Mouse (Mus musculus): ENCODE measurements around the gene Stx1a. TPM values are rescaled to one million over a fixed set of nuclear protein-coding genes. Genes with fewer than 3 reads are reported as not detected.

Stx1a gene
- total RNA-seq, 2 experiments from 2014 or later: 1.4 to 1.5 TPM

DNA sequence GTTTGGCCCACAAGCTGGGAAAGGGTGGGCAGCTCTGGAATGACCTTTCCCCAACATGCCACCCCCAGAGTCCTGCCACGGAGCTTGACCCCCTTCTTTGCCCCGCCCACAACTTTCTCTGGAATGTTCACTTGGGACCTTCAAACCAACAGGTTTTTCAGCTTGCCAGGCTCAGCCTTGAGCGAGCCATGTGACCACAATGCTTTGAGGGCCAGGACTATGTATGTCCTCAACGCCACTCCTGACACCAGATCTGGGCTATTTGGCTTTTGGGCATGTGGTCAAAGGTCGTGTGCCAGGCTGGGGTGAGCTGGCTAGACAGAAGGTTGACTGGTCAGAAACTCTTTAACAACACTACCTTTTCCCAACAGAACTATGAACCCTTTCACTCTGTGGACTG, 21.1 kb upstream of the Stx1a start:
- DNase-seq: no peak
- intact Hi-C loops (cut with DNase I; ENCODE audit: low total_unique reads): no loop called here

DNA sequence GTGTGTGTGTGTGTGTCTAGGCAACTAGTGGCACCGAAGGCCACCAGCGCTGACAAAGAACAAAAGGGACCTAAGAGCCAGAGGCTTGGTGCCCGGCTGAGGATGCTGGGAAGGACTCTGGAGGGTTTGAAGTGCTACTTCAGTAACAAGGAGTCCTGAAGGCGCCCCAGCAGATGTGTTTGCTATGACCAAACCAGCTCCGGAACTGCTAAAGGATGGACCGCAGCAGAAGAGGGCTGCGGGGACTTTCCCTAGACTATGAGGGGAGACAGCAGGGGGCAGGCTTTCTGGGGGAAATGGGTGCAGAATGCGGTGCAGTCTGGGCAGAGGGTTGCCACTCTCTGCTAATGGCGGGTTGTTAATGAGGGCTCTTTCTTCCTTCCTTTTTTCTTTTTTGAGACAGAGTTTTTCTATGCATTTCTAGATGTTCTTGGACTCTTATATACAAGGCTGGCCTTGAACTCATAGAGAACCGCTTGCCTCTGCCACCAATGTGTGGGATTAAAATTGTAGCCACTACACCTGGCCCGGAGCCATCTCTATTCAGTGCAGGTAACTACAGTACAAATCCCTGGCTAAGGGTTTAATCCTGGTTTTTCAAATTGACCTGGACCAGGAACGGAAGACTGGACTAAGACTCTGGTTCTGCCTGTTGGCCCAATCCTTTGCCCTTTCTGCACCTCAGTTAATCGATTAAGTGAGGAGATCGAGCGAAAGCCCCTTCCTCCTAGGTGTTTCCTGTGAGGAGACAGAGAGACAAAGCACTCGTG, 15.3 kb upstream of the Stx1a start:
- intact Hi-C loops (cut with DNase I; ENCODE audit: low total_unique reads): no loop called here
- DNase-seq: no peak

DNA sequence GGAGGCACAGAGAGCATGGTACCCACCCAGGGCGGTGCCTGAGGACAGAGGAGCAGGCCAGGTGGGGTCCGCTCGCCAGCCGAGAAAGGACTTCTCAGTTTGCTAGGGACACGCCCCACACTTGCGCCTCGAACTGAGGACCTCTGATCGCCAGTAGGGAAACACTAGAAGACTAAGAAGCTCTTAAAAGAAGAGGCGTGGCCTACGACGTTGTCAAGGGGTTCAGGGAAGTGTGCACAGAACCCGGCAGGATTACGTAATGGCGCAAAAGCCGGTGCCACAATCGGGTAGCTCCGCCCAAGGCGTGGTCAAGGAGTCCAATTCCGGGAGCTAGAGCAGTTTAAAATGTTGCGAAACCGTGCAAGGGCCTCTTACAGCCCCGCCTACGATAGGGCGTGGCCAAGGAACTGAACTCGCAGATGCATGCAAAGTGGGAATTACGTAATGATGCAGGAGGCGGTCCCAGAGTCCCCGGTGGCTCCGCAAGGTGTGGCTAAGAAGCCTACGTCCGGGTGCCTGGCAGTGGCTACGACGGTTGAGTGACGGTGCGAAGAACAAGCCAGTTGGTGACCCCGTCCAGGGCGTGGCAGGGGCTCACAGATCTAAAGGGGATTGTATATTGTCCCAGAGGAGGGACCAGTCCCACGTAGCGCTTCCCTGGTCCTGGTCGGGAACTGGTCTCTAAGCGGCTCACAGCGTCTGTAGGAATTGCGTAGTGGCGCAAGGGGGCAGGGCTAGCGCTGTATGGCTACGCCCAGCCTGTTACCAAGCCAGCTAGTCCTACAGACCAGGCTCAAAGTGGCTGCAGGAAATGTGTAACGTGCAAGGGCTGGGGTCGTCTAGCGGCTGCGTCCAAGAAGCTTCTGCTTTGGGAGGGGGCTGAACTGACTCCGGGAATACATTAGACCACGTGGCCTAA, 14.4 kb upstream of the Stx1a start, which contains the start of gene Abhd11:
Gene Abhd11 (plus strand): TSS at position 482 of the 919 bp plus-strand sequence.
- intact Hi-C loops (cut with DNase I; ENCODE audit: low total_unique reads): no loop called here

DNA sequence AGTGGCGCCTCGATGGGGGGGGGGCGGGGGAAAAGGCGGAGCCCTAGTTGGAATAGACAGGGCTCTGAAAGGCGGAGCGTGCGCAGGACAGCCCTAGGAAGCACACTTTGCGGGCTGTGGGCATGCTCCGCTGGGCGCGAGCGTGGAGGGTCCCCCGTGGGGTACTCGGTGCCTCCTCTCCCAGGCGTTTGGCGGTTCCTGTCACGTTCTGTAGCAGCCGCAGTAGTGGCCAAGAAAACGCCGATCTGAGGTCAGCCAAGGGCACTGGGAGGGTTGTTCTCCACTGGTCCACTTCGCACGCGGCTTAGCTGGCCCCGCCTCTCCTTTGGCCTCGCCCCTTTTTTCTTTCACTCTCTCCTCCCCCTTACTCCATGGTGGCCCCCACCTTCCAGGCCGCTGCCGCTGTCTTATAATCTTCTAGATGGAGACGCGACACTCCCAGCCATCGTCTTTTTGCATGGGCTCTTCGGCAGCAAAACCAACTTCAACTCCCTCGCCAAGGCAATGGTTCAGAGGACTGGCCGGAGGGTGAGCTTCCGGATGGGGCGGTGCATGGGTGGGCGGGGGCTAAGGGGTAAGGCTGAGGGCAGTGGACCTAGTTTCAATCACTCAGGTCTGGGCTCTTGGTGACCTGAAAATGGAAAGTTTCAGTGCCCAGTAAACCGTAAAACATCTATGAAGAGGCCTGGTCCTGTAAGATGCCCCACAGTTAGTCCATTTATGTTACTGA, 13.5 kb upstream of the Stx1a start:
- peak; percentile 87 for DNase-seq
- intact Hi-C loops (cut with DNase I; ENCODE audit: low total_unique reads): loop anchor here (10.0 kb wide), 2 partner anchors 65 to 175 kb away; partner anchors contain the start of genes Baz1b and Vps37d

More for the DNA sequence above, 14.4 kb upstream of the Stx1a start, which contains the start of gene Abhd11:
- peak; percentile 98 for DNase-seq

DNA sequence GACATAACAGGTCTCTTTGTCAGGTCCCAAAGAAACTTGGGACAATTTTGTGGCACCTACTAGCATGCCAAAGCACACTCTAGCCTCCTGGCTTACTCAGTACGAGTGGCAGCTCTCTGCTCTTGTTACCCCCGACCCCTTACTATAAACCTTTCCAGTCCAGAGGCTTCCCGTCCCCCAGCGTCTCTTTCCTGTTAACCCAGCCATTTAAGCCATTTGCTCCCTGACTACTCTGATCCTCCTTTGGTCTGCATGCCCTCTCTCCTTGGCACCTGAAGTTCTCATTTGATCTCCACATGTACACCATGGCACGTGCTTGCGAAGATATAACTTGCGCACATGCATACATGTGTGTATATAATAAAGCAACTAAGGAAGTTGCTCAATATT, 13.0 kb upstream of the Stx1a start:
- intact Hi-C loops (cut with DNase I; ENCODE audit: low total_unique reads): loop anchor here (10.0 kb wide), 2 partner anchors 64 to 174 kb away; partner anchors contain the start of genes Baz1b and Vps37d
- DNase-seq: no peak

DNA sequence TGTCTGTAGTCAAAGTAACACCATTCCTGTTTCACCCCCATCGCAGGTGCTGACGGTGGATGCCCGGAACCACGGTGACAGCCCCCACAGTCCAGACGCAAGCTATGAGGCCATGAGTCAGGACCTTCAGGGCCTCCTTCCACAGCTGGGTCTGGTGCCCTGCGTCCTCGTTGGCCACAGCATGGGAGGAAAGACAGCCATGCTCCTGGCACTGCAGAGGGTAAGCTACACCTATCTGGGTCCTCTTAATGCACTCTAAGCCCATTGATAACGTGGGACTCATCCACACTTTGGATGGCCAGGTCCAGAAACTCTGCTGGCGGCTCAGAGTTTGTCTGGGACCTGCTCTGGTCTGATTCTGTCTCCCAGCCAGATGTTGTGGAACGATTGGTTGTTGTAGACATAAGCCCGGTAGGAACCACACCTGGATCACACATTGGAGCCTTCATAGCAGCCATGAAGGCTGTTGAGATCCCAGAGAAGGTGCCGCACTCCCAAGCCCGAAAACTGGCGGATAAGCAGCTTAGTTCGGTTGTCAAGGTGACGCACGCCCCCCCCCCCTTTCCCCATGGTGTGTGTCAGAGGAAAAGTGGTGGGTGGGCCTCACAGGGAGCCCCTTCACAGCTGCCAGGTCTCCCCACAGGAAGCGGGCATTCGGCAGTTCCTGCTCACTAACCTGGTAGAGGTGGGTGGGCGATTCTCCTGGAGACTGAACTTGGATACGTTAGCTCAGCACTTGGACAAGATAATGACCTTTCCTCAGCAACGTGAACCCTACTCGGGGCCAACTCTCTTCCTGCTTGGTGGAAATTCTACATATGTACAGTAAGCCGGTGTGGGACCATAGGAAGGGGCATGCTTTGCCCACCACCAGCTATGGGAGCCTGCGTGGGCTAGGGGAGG, 12.2 kb upstream of the Stx1a start:
- intact Hi-C loops (cut with DNase I; ENCODE audit: low total_unique reads): loop anchor here (10.0 kb wide), 2 partner anchors 64 to 174 kb away; partner anchors contain the start of genes Baz1b and Vps37d
- no peak for DNase-seq

DNA sequence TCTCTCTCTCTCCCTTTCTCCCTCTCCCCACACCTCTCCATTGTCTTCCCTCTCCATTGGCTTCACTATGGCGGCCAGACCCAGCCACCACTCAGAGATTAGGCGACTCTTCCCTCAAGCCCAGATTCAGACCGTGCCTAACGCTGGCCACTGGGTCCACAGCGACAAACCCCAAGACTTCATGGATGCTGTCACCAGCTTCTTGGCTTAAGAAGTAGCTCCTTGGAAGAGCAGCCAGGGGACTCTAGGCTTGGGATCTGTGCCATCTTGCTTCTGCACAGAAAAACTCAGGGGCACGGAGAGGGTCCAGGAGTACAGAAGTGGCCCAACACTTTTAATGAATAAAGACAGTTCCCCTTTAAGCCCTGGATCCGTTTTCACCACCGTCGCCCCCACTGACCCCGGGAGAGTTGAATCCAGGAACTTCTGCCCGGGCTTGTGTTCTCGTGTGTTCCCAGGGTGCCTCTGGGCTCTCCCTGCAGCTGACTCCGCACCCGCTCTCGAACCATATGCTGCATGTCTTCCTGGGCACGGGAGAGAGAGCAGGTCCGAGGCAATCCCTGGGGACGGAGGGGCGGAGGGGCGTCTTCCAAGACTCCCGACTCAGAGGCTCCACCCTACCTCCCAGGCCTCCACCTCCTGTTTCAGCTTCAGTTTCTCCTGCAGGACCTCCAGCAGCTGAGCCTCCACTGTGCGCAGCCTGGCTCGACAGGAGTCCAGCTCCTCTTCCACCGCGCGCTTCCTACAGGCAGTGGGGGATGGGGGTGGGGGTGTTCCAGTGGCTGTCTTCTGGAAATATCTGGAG, 11.3 kb upstream of the Stx1a start:
- peak; percentile 36 for DNase-seq

DNA sequence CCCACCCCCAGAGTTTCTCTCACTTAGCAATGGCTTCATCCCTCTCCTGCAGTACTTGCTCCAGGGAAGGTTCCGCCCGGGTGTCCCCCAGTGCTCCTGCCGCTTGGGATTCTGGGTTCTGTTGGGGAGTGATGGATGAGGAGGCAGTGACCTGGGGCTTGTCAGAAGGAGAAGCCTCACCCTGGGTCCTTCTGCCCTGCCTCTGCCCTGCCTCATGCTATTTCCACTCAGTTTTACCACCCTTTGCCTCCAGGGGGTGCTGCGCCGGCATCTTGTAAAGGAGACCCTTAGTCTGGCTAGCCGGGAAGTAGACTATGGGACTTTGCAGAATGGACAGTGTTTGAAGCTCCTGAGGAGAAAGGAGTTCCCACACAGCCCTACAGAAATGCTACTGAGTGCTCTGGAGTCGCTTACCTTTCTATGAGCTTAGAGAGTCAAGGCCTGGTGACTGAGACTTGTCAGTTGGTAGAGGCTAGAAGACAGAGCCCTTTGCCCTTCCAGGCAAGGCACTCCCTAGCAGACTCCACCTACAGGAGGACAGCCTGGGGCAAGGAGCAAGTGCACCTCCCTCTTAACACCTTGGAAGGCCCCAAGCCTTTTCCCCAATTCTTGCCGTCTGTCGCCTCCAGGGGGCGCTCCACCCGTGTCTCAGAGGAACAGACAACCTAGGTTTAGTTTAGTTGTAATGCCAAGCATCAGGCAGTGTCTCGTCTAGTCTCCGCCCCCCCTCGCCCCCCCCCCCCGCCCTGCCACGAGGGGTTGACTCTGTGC, 10.4 kb upstream of the Stx1a start:
- DNase-seq: peak; percentile 79

More for the DNA sequence above, 11.3 kb upstream of the Stx1a start:
- intact Hi-C loops (cut with DNase I; ENCODE audit: low total_unique reads): loop anchor here (10.0 kb wide), 2 partner anchors 63 to 173 kb away; partner anchors contain the start of genes Baz1b and Vps37d

DNA sequence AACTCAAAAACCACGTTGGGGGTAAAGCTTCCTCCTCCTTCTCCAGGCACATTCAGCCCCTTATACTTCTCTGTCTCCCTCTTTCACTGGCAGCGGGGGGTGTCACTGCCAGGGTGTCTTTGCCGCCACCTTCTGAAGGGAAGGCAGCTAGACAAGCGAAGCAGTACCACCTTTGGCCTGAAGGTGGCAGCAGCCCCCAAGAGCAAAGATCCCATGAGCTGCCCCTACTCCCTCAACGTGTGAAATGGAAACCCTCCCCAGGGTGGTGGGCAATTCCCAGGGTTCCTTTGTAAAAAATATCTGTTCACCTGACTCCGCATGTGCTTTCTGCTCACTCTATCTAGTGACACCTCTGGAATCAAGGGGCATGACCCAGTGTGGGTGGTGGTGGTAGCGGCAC, 7.8 kb upstream of the Stx1a start:
- intact Hi-C loops (cut with DNase I; ENCODE audit: low total_unique reads): loop anchor here (10.0 kb wide), 2 partner anchors 59 to 169 kb away; partner anchors contain the start of genes Baz1b and Vps37d
- peak; percentile 79 for DNase-seq

More for the DNA sequence above, 10.4 kb upstream of the Stx1a start:
- intact Hi-C loops (cut with DNase I; ENCODE audit: low total_unique reads): loop anchor here (10.0 kb wide), 2 partner anchors 62 to 172 kb away; partner anchors contain the start of genes Baz1b and Vps37d

DNA sequence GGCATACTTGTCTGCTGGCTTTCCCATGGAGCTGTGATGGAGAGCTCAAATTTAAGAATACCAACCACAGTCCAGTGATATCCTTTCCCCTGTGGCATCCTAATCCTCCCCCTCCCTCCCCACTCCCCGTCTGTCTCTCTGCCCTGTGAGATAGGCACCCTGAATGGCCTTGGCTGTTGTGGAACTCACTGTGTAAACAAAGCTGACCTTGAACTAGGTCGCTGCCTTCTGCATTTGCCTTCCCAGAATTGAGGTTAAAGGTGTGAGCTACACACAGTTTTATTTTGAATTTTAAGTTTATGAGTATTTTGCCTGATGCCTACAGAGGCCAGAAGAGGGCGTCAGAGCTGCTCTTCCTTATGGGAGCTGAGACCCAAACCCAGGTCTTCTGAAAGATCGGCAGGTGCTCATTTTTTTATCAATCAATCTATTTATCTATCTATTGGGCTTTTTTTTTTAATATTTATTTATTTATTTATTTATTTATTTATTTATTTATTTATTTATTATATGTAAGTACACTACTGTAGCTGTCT, 7.0 kb upstream of the Stx1a start:
- DNase-seq: no peak
- intact Hi-C loops (cut with DNase I; ENCODE audit: low total_unique reads): loop anchor here (10.0 kb wide), 2 partner anchors 59 to 169 kb away; partner anchors contain the start of genes Baz1b and Vps37d

DNA sequence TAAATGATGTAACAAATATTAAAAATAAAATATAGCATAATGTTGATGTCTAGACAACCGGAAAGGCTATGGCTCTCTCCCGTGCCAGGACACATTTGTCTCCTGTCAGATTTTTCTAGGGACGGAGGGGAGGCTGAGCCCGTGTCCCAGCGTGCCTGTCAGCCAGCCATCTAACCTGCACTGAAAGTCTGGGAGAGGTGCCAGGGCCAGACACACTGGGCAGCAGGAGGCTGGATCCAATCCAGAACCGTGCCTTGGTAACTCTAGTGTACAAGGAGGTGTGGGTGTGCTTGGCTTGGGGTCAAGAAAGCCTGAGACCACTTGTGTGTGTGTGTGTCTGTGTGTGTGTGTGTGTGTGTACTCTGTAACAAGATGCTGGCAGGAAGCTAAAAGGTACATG, 1.5 kb upstream of the Stx1a start:
- intact Hi-C loops (cut with DNase I; ENCODE audit: low total_unique reads): no loop called here
- DNase-seq: no peak

DNA sequence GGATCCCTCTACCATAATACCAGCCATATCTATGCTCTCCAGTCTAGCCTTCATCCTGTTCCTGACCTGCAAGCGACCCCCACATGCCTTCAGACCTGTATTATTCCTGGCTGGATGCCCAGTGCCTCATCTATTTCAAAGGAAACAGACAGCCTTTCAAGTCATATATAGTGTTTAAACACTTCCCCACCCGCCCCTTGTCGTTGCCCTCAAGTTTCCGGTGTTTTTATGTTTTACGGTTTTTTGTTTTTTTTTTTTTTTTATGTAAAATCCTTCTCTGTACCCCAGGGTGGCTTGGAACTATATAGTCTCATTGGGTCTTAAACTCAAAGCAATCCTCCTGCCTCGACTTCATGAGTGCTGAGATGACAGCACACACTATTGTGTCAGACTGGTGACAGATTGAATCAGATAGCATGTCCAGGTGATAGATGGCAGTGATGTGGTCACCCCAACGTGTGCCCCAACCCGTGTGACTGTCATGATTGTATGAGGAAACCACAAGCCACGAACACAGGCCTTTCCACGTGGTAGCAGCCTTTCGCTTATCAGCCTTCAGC, 1.5 kb downstream of the Stx1a start:
- no peak for DNase-seq

DNA sequence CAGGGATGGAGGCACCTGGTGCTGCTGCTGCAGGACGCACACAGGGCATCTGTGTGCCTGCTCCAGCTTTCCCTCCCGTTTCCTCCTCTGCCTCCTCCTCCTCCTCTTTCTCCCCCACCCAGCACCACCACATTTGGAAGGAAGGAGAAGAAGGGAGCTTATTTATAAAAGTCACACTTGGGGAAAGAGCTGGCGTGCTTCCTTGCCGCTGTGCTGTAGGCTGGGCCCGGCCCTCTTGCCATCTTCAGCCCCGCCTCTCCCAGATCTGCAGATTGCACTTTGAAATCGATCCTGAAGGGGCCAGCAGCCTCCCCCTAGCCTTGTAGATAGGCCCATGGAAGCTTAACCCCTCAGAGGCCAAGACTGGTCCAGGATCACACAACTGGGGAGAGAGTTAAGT, 2.6 kb downstream of the Stx1a start:
- intact Hi-C loops (cut with DNase I; ENCODE audit: low total_unique reads): no loop called here
- DNase-seq: no peak

More for the DNA sequence above, 1.5 kb downstream of the Stx1a start:
- intact Hi-C loops (cut with DNase I; ENCODE audit: low total_unique reads): no loop called here

DNA sequence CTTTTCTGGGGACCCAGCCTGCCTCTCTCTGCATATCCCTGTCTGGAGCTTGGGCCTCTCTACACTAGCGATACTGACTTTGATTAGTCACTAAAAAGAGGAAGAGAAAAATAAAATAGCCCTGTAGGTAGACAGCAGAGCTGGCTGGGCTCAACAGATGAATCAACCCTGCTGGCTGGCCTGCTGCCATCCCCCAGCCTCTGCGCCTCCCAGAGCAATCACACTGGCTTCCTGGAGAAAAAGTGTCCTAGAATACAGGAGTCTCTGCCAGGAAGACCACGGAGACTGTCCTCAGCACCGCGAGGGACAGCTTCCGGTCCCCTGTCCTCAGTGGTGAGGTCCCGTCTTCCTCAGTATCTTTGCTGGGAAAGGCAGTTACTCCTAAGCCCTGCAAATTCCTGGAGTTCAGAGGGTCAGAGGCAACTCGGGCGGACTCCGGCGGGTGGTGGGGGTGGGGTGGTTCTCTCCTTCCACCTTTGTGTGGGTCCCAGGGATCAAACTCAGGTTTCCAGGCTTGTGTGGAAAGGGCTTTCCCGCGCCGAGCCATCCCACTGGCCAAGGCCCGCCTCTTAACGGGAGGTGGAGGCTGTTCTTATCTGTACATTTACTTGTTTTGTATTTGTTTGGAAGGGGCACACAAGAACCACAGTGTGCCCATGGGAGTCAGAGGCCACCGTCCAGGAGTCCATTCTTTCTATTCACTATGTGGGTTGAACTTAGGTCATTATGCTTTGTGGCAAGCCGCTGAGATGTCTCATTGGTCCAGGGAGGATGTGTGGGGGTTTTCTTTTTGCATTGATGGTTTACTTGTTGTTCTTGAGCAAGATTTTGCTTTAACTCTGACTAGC, 5.9 kb downstream of the Stx1a start:
- intact Hi-C loops (cut with DNase I; ENCODE audit: low total_unique reads): no loop called here
- DNase-seq: peak; percentile 69

DNA sequence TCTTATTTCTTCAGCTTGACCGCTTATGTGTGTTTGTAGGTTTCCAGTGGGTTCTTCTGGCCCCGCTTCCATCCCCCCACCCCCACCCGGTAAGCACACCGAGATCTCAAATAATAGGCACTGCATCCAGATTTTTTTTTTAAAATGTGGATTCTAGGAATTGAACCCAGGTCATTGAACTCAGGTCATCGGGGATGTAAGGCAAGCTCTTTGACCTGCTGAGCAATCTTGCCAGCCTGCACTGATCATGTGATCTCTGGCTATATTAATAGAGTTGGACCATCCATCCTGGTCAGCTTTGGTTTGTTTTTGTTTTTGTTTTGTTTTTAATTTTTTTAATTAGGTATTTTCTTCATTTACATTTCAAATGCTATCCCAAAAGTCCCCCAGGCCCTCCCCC, 9.3 kb downstream of the Stx1a start:
- intact Hi-C loops (cut with DNase I; ENCODE audit: low total_unique reads): no loop called here
- no peak for DNase-seq
